Mouse (Mus musculus): ENCODE measurements around the gene Oser1.

Gene Oser1

DNA sequence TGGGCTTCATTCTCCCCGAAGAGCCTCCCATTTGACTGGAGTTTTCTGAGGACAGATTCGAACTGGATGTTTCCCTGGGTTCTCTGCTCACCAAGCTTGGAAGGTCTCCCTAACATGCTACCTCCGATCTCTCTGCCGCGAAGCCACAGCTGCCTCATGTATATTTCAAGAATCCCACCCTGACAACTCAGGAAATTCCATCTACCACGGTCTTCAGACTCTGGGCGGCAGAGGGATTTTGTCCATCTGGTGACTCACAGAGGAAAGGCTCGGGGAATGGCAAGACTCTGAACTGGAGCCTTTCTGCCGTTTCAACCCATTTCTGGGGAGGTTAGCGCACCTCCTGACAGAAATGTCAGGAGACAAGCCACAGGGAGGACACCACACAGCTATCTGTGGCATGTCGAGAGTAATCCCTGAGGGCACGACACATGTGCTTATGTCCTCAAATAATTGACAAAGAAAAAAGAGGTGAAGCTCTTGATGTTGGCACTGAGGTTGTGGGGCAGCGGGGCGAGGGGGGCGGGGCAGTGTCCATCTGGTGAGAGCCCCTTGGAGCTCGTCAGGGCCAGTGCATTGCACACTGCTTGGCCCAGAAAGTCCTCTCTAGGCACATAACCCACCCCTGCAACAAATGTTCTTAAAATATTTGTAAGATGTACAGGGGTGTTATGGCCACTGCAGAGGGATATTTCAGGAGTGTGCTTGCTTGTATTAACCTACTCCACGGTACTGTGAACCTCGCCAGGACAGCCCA lies 59.5 kb downstream of the Oser1 start:
- in situ Hi-C loops (cut with MboI; ENCODE audit: unreplicated experiment in 2 of 2), result no loop called here

DNA sequence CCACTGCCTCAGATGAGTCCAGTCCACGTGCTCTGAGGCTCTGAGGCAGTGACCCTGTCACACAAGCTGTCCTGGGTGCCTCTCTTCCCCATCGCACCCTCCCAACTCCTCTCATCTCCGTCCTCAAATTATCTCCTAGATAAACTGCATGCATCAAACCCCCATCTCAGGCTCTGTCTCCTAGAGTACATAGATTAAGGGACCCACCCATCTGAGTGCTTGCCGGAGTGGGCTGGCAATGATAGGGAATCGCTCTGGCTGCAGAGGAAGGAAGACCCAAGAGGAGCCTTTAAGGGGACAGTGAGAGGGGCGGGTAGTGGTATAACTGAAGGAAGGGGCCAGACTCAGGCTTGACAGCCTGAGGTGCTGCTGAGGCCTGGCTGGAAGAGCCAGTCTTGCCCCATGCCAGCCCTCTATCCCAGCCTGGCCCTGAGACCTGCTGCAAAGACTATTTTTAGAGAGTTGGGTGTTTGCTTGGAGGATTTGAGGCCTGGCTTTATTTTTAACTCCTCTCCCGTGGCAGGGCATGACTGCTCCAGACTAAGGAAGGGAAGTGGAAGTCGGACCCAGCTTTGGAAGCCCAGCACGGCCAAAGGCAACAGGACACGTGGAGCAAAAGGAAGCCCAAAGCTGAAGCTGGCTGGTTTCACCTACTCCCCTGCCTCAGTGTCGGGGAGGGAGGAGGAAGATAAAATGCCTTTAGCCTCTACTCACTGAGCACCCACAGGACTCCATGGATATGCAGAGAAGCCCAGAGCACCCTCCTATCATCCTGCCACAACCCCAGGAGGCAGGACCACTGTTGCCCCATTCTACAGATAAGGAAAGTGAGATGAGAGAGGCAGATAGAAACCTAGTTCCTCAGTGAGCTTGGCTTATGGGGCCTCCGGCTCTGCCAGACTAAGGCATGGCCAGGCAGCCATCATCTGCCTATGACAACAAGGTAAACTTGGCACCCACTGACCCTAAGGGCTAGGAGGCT lies 61.3 kb downstream of the Oser1 start:
- in situ Hi-C loops (cut with MboI; ENCODE audit: unreplicated experiment in 2 of 2), result no loop called here

DNA sequence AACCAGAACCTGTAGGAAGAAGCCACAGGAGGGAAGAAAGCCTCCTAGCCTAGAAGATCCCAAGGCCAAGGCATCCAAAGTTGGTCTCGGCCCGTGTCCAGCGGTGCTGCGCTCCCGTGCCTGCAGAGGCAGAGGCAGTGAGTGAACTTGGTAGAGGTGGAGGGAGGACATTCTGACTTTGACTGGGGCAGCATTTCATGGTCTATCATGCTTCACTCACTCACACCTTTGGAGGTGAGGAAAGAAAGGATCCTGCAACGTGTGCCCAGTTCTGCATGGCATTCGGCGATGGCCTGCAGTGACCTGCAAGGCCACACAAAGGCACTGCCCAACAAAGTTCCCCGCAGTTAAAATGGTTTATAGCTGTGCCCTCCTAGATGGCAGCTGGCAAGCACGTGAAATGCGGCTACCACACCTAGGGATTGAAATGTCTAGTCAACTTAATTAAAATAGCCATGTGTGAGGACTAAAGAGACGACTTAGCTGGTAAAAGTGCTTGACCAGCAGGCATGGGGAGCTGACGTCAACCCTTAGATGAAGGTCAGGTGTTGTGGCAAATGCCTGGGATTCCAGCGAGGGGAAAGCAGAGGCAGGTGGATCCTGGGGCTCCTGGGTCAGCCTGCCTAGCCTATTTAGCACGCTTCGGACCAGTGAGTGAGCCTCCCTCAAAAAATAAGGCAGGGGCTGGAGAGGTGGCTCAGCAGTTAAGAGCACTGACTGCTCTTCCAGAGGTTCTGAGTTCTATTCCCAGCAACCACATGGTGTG lies 63.5 kb downstream of the Oser1 start:
- in situ Hi-C loops (cut with MboI; ENCODE audit: unreplicated experiment in 2 of 2), result no loop called here

DNA sequence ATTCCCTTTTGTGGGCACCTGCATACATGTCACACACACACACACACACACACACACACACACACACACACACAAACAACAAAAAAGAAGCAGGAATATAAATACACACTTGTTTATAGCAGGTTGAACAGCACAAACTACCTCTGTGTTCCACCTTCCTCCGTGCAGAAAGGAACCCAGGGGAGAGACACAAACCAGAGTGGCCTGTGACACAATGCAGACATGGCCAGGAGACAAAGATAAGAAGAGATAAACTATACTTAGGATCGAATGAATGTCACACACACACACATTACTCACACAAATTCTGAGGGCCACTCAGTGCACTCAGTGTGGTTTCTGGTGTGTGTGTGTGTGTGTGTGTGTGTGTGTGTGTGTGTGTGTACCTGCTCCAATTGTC lies 65.2 kb downstream of the Oser1 start:
- in situ Hi-C loops (cut with MboI; ENCODE audit: unreplicated experiment in 2 of 2), result no loop called here

DNA sequence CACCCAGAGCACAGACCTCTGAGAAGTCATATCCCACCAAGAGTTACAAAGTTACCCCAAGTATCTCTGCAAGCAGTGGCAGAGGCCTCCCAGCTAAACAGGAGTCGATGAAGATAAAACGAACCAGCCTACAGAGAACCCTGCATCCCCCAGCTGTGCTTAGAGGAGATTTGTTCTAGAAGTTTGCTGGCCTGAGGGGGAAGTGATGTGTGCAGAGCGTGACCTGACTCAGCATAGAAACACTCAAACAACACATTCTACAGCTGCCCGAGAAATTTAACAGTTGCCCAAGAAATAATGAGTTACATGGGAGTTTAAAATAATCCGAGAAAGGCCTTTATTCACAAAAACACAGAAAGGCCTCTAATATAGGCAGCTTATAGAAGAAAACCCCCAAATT lies 65.8 kb downstream of the Oser1 start:
- in situ Hi-C loops (cut with MboI; ENCODE audit: unreplicated experiment in 2 of 2), result no loop called here

DNA sequence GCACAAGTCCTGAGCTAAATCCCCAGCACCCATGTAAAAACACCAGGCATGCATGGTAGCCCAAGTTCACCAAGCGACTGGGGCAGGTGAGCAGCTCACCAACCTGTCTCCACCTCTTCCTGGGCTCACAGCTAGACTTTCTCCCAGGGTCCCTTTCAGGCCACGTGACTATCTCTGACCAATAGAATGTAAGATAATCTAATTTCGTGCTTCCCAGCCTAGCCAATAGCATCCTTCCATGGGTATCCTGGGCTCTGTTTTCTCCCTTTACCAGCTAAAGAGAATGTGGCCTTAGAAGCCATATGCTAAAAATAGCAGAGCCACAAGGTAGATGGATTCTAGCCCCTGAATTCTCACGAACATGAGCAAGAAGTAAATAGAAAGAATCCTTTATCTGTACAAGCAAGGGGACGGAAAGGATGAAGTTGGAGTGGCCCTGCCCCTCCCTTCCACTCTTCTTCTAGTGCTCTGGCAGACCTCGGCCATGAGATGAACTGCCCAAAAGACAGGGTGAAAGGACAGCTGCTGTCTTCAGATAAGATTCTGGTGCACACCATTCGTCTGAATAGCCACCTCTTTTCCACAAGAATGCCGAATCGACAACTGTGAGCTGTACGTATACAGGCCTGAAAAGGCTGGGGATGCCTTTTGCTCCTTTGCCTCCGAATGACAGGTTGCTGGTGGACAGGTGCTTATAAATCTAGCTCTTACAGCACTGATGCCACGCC lies 68.2 kb downstream of the Oser1 start:
- in situ Hi-C loops (cut with MboI; ENCODE audit: unreplicated experiment in 2 of 2), result no loop called here
